Mouse (Mus musculus): Measurements from ENCODE around the gene Xlr4a.
"Not testable (repeated sequence)": the region's sequence is repeated elsewhere in the genome, so short reads cannot be mapped to it uniquely, and the experiment has no call there.

Xlr4a gene

DNA sequence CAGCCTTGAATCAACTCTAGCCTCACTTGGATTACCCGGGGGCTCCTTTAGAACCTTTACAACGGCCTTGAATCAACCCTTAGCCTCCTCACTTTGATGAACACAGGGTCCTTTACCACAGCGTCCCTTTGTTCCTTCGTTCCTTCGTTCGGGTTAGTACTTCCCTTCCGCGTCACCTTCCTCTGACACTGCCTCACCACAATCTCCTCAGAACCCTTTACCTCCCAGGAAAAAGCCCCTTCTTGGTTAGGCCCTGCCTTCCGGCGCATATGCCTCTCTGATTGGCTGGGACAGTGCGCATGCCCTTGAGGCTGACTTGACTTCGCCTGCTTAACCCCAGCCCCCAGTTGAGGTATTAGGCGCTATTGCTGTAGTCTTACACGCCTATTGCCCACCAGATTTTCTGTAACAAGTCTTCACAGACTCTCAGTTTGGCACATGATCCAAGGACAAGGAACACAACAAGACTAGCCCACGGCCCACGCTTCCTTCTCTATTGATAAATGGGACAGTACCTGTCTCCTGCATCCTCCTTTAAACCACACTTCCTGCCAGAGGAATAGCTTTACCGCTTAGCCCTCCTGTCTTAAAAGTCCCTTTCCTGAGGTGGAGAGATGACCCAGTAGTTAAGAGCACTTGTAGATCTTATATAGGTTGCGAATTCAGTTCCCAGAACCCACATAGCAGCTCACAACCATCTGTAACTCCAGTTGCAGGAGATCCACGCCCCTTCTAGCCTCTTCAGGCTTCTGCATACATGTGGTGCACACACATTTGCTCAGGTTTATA, at the start of gene Xlr4a:
Gene Xlr4a (minus strand): TSS at position 212 of the 789 bp plus-strand sequence.
- peak; percentile 66 for DNase-seq (ENCODE audit: low read depth)

DNA sequence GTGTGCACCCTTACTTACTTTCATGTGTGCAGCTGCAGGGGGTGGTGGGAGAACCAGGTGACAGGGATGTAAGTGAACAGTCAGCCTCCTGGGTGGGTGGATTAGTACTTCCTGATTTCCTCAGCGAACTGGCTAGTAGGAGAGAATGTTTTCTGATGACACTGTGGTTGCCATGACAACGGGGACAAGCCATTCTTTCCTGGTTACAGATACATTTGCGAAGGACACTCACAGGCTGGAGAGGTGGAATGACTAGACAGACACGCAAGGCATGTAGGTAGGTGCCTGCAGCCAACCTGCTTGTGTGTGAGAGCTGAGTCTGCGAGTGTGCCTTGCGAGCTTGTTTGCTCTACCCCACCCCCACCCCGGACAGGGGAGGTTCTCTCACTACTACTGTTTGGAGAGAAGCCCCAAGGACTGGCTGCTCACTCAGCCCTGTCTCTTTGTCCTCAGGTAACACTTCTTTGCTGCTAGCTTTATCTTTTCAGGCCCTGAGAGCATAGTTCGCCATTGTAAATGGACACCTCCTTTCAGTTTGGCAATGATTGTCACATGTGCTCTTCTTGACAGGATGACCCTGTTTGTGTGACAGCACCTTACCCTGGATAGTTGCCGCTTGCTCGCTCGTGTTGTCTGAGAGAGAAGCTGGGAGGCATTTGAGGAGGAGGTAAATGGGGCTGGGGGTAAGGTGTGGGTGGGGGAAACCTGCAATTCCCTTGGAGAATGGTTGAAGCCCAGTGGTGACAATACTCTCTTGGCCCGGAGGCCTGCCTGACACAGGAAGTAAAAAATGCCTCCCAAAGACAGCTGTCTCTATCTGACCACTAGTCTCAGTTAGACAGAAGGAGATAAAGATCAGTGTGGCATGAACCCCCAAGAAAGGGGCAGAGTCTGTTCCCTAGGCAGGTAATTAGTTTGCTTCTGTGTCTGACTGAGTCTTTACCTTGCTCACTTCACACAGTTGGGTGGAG, 40.9 kb upstream of the Xlr4a start:
- not testable (repeated sequence) for DNase-seq (ENCODE audit: low read depth)

DNA sequence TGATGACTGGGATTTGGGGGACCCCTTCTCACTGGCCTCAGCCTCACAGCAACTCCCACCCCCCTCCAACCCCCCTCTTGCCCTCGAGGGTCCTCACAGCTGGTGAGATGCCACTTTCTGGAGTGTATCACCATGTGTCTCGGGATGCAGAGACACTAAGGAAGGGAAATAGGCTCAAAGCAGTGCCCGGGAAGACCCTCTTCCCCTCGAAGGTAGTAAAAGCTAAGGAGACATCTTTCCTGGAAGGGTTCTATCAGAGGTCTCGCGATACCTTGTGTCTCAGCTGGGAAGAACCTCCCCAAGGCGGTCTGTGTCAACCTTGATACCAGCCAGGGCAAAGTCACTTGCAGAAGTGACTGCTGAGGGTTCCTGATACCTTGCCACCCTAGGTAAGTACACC, 34.5 kb upstream of the Xlr4a start, which contains the start of gene Gm14685:
Gene Gm14685 (plus strand): TSS at position 301 of the 400 bp plus-strand sequence.
- DNase-seq (ENCODE audit: low read depth), result not testable (repeated sequence)

DNA sequence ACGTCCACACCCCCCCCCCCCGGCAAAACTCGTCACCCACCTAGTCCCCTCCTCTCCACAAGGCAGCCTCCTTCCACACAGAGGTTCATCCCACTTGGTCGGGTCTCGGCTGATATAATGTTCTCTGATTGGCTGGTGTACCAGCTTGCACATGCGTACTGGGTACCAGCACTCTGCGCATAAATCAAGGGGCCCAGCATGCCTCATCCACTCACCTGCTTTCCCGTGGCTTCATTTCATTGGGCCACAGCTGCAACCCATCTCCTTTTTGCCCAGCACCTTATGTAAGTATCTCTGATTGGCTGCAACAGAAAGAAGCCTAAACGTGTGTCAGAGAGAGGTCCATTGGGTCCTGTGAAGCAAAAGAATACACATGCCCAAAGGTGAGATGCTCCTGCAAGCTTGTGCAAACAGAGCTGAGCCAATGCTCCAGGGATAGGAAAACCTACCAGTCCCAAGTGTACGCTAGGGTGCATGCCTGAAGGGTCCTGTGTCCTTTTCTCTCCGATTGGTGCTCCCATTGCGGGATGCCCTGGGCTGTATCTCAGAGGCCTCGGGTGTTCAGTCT, 14.7 kb upstream of the Xlr4a start, which contains the start of gene Xlr3a:
Gene Xlr3a (minus strand): TSS at position 155 of the 568 bp plus-strand sequence.
- DNase-seq (ENCODE audit: low read depth), result peak; percentile 1

DNA sequence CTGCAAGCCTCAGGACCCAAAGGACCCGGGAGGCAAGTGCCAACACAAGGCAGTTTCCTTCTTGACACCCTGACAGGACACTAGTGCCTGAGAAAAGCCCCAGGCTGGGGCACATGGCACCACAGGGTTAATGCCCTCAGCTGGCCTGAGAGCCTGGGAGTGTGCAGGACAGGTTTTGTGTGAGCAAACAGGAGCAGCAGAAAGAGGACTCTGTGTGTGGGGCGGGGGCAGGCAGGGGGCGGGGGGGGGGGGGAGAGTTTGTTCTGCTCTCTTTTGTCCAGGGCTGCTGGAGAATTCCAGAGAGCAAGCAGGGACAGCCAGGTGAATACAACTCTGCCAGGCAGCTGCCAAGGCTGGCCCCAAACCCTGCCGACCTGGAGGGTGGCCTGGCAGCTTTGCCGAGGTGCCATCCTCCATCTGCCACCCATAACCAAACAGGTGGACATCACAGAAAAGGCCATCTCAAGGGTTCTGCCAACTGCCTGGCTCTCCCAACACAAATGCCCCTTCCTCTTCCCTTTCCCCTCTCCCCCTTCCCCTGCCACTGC, 15.4 kb downstream of the Xlr4a start:
- not testable (repeated sequence) for DNase-seq (ENCODE audit: low read depth)

DNA sequence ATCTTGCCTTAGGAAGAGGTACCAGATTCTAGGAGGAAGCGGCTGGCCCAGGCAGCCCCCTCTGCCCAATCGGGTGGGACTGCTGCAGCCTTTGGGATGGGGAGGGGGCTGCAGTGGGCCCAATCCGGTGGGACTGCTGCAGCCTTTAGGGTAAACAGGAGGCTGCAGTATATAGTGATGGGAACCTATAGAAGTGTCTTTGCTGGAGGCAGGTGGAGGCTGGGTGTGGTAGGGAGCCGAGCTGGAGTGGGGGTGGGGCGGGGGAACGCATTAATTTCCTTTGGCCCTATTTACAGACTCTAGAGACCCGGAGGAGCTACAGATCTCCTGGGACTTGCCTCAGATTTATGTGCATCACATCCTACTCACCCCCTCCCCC, 17.9 kb downstream of the Xlr4a start, which contains the start of gene Pnma3:
Gene Pnma3 (plus strand): TSS at position 373 of the 379 bp plus-strand sequence.
- DNase-seq (ENCODE audit: low read depth), result no peak

DNA sequence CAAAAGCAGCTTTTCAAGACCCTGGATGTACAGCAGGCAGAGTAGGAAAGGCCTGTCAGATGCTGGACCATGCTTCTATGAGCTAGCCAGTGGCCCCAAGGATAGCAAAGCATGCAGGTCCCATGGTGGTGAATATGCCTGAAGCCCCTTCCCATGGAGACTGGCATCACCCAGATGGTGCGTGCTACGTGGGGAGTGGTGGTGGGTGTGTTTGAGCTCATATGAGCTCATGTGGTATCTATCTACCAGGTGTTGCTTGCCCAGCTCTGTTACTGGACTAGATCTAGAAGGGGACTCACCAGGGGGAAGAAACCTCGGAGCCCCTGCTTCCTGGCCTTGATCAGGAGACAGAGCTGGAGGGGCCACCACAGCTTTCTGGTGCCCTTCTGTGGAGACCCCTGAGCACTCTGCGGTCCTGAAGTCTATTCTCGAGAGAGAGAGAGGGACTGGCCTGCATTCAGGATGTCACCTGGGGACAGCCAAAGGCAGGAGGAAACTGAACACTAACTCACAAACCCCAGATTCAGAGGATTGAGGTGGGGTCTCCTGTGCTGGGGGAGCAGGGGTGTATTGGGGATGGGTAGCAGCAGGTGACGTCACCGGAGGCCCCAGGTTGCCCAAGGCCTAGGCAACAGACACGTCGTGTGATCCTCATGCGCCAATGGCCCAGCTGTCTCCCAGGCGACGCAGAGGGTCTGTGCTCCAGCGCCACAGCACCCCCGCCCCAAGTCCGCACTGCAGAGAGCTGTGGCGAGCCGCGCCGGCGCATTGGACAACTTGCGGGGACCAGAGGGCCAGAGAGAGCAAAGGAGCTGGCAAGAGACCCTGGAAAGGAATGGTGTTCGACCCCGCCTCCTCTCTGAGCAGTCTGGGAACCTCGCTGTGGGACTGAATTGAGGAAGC, 18.5 kb downstream of the Xlr4a start:
- no peak for DNase-seq (ENCODE audit: low read depth)

DNA sequence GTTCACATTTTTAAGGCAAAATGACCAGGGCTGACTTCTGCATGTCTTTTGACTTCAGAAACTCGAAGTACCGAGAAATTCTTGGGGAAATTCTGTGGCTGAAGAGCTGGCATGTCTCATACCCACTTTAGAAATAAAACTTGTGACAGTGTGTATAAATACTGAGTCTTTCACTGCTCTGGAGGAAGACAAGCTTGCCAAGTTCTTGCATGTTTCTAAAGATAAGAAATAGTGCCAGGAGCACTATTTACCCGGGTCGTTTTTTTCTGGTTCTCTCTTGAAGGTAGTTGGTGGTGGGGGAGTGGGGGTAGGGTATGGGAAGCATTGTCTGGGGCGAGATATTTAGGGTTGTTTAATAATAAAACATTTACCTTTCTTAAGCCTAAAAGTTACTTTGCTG, 20.0 kb downstream of the Xlr4a start:
- no peak for DNase-seq (ENCODE audit: low read depth)

DNA sequence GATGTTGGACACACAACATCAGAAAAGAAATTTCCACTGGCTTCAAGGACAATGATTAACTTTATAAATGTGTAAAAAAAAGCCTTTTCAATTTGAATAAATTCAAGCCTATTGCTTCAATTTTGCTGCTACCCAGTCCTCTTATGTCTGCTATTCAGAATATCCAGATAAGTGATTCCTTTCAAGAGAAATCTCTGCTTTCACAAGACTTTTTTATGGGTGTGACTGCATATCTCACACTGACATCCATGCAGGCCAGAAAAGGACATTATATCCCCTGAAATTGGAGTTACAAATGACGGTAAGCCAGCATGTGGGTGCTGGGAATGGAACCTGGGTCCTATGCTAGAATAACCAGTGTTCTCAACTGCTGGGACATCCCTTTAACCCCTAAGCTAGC, 20.8 kb downstream of the Xlr4a start:
- DNase-seq (ENCODE audit: low read depth), result no peak

DNA sequence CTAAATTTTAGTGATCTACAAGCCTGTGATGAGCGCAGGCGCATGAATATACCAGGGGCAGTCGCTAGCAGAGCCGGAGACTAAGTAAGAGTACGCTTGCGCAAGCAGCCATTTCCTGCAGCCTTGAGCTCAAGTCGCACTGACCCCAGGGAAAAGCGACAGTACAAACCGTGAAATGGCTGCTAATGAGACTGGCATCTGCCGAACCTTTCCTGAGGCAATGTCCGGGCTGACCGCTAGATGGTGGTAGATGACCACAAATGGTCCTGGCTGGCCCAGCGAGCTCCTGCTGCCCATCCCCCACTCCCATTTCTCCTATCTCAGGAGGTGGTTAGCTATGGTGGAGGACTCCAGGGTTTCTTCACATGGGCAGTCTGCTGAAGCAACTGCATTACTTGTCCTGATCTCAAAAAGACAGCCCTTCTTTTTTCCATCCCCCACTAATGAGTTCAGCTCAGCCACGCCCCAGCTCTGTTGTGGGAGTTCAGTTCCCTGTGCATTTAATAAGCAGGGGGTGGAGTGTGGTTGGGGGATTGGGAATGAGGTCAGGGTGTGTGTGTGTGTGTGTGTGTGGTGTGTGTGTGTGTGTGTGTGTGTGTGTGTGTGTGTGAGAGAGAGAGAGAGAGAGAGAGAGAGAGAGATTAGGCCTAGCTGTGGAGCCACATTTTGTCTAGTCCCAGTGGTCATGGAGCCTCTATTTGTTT, 28.3 kb downstream of the Xlr4a start:
- peak; percentile 91 for DNase-seq (ENCODE audit: low read depth)

DNA sequence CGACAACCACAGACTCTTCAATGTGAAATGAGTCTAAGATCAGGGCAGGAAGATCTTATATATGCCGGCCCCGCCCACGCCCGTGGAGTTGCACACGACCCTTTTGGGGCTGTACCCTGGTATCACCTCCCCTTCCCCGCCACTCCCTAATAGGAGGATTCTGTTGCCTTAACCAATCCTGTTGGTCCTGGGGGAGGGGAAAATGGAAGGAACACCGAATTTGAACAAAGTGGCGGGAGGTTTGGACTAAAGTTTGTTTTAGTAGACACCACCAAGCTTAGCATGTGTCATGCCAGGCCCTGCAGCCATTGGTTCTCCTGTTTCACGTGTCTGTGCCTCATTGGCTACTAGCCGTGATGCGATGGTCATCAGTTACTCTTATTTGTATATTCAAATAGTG, 42.6 kb downstream of the Xlr4a start:
- no peak for DNase-seq (ENCODE audit: low read depth)

DNA sequence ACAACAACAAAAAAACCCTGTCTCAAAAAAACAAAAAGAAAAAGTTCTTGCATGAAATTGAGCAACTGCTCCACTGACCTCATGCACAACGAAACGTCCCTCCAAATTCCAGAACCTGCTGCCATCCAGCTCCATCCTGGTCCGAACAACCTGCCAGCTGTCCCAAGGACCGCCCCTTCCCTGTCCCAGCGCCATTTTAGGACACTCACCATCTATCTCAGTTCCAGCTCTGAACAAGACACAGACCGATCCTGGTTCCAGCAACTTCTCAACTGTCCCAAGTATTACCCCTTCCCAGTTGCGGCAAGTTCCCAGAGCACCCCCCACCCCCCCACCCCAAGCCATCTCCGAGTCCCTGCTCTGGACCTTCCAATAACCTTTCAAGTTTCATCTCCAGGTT, 43.4 kb downstream of the Xlr4a start:
- no peak for DNase-seq (ENCODE audit: low read depth)

DNA sequence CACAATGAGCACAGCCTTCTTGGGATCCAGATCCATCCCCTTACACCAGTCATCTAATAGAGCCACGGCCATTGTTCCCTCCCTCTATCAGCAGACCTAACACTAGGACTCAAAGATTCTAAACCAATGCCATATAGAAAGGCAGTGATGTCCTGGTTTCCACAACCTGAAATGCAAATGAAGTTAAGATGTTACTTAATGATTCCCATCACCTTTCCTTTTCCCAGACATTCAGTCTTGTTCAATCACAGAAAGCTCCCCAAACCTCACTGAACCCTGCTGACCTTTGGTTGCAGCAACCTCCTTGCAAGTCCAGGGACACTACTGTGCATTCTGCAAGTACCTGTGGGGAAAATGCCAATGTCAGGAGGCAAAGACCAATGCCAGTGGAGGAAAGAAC, 45.3 kb downstream of the Xlr4a start, which contains the start of gene Pnma5:
Gene Pnma5 (minus strand): TSS at position 101 of the 400 bp plus-strand sequence.
- DNase-seq (ENCODE audit: low read depth), result no peak
